Mouse (Mus musculus) ES-Bruce4 (cell line): ENCODE results near the gene 2700081O15Rik.

Source experiments
- CTCF ChIP-seq: IDR thresholded peaks from one replicate; pipeline ENCODE4 v1.8.1; 2011; ENCODE audit warnings: low read depth, low read length
- EP300 ChIP-seq: IDR thresholded peaks from 2 replicates; pipeline ENCODE4 v1.6.1; 2011; ENCODE audit warnings: low read depth, low read length; ENCODE audit not compliant: insufficient read depth
- POLR2A ChIP-seq: IDR thresholded peaks from one replicate; pipeline ENCODE4 v1.8.1; 2011; ENCODE audit warnings: low read length; ENCODE audit not compliant: insufficient read depth

DNA sequence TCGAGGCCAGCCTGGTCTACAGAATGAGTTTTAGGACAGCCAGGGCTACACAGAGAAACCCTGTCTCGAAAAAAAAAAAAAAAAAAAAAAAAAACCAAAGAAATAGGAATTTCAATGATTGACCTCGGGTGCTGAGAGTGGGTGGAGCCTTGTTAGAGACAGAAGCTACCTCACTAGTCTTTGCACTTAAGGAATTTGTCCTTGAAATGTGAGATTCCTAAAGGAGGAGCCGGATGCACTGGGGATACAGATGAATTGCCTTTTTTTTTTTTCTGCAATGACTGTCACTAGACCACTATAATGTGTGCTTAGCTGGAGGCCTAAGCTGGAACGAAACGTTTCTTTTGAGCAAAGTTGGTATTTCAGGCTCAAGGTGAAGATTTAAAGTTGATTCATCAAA, 28.9 kb upstream of the 2700081O15Rik start:
- TF ChIP-seq POLR2A, result no peak
- TF ChIP-seq CTCF, result no peak
- TF ChIP-seq EP300, result no peak
